Mouse (Mus musculus): ENCODE data around the gene Tubb1.

Gene Tubb1

GRCm38 (mm10) chr2:174450353-174450752, at the start of gene Tubb1:
Gene Tubb1, plus strand, starts transcription at chr2:174450695.
- no peak for DNase-seq (ENCODE audit: low spot score in 2 of 2)

- no peak for DNase-seq (ENCODE audit: low spot score in 2 of 2)
Measured at GRCm38 (mm10) chr2:174410222-174410621, 40.3 kb upstream of the Tubb1 start.

GRCm38 (mm10) chr2:174413127-174413526, 37.4 kb upstream of the Tubb1 start:
- no peak for DNase-seq (ENCODE audit: low spot score in 2 of 2)

- DNase-seq (ENCODE audit: low spot score in 2 of 2) = no peak
Measured at GRCm38 (mm10) chr2:174415001-174415730, 35.3 kb upstream of the Tubb1 start.

GRCm38 (mm10) chr2:174415731-174416310, 34.7 kb upstream of the Tubb1 start, which contains the start of gene Nelfcd:
Gene Nelfcd, plus strand, starts transcription at chr2:174415804.
- peak; percentile 83 to 96 for DNase-seq (ENCODE audit: low spot score in 2 of 2)

- no peak for DNase-seq (ENCODE audit: low spot score in 2 of 2)
Measured at GRCm38 (mm10) chr2:174421107-174421506, 29.4 kb upstream of the Tubb1 start.

GRCm38 (mm10) chr2:174424301-174425085, 26.0 kb upstream of the Tubb1 start:
- no peak for DNase-seq (ENCODE audit: low spot score in 2 of 2)

GRCm38 (mm10) chr2:174426856-174427255, 23.6 kb upstream of the Tubb1 start:
- no peak for DNase-seq (ENCODE audit: low spot score in 2 of 2)

- DNase-seq (ENCODE audit: low spot score in 2 of 2) = no peak
Measured at GRCm38 (mm10) chr2:174428076-174428835, 22.2 kb upstream of the Tubb1 start.

GRCm38 (mm10) chr2:174428996-174429591, 21.4 kb upstream of the Tubb1 start:
- no peak for DNase-seq (ENCODE audit: low spot score in 2 of 2)

GRCm38 (mm10) chr2:174434943-174435342, 15.6 kb upstream of the Tubb1 start:
- DNase-seq (ENCODE audit: low spot score in 2 of 2) = no peak

GRCm38 (mm10) chr2:174436076-174436701, 14.3 kb upstream of the Tubb1 start:
- peak in 1 of 2 experiments; percentile 37 for DNase-seq (ENCODE audit: low spot score in 2 of 2)

- DNase-seq (ENCODE audit: low spot score in 2 of 2) = no peak
Measured at GRCm38 (mm10) chr2:174436916-174437696, 13.4 kb upstream of the Tubb1 start.

- DNase-seq (ENCODE audit: low spot score in 2 of 2) = peak in 1 of 2 experiments; percentile 37
Measured at GRCm38 (mm10) chr2:174437697-174437982, 12.9 kb upstream of the Tubb1 start.

- no peak for DNase-seq (ENCODE audit: low spot score in 2 of 2)
Measured at GRCm38 (mm10) chr2:174438181-174438580, 12.3 kb upstream of the Tubb1 start.

GRCm38 (mm10) chr2:174438737-174439449, 11.6 kb upstream of the Tubb1 start, which contains the start of gene Ctsz:
Gene Ctsz, minus strand, starts transcription at chr2:174439039.
- peak in 1 of 2 experiments; percentile 41 for DNase-seq (ENCODE audit: low spot score in 2 of 2)

- no peak for DNase-seq (ENCODE audit: low spot score in 2 of 2)
Measured at GRCm38 (mm10) chr2:174439450-174439838, 11.1 kb upstream of the Tubb1 start.

- no peak for DNase-seq (ENCODE audit: low spot score in 2 of 2)
Measured at GRCm38 (mm10) chr2:174439961-174440360, 10.5 kb upstream of the Tubb1 start.

GRCm38 (mm10) chr2:174441898-174442297, 8.6 kb upstream of the Tubb1 start:
- no peak for DNase-seq (ENCODE audit: low spot score in 2 of 2)

- no peak for DNase-seq (ENCODE audit: low spot score in 2 of 2)
Measured at GRCm38 (mm10) chr2:174442460-174442859, 8.0 kb upstream of the Tubb1 start.

All from left cerebral cortex, adult 9 months (tissue).